Mouse (Mus musculus) E14TG2a.4 (cell line): Measurements from ENCODE around the gene Rrp9.

ENCODE experiments used
- CTCF ChIP-seq: conservative IDR thresholded peaks from 2 replicates; pipeline ENCODE4 v1.5.1; 2014; ENCODE audit warnings: low read length
- POU5F1 ChIP-seq: IDR thresholded peaks from 2 replicates; pipeline ENCODE4 v1.6.1; 2014; ENCODE audit warnings: low read length, borderline replicate concordance

DNA sequence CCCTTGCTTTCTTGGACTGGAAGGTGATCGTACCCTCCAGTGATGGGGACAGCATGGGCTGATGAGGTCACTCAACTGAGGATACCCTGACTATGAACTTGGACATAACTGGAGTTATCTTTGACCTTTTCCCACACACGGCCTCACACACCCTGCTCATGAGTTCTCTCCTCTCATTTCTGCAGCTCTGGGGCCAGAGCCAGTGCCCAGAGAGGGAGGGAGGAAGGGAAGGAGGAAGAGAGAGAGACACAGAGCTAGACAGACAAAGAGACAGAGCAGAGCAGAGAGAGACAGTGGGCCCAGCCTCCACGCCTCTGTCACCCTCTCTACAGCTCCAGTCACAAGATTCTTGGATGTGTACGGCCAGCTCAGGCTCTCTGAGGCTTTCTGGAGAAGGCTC lies 3.4 kb upstream of the Rrp9 start:
- TF ChIP-seq CTCF (no peak), POU5F1 (no peak)
